27 mouse cellular contexts compared by ENCODE assay signal in genomic region chr13:99150626-99151025, GRCm38 (mm10). TPM values are rescaled to one million over a fixed set of nuclear protein-coding genes. Genes with fewer than 3 reads are reported as not detected.
DNase-seq lines count a peak whose midpoint lies in the region; ATAC-seq and TF ChIP-seq lines count a peak whose summit lies in the region.
"Had no signal": no experiment of that assay in that cellular context is flagged by ENCODE, and none has a peak within 500 bp of the region (broad histone marks: within the 10 kb centered on the region; RNA-seq: fewer than 3 reads in every experiment).

No protein-coding gene starts in this region.

- H3K4me3 ChIP-seq in hindbrain, embryonic 10.5 days, result no peak overlapping the region
- H3K4me3 ChIP-seq in hindbrain, embryonic 16.5 days (ENCODE audit: low read length), result no peak overlapping the region
- no peak overlapping the region for H3K4me3 ChIP-seq in lung, postnatal 0 days (ENCODE audit: low read depth, low read length)
- H3K4me3 ChIP-seq in intestine, postnatal 0 days (ENCODE audit: low read depth, low read length), result no peak overlapping the region
- H3K4me3 ChIP-seq: embryonic facial prominence, embryonic 13.5 days; erythroblast, embryonic 14.5 days; forebrain, embryonic 15.5 days; heart, embryonic 13.5 days; hindbrain, embryonic 13.5 days; kidney, embryonic 15.5 days; limb, embryonic 13.5 days; liver, embryonic 12.5 days; lung, embryonic 15.5 days; midbrain, embryonic 12.5 days had no signal

- DNase-seq in hindbrain, embryonic 10.5 days (ENCODE audit: low spot score), result no peak
- peak; percentile 33 for DNase-seq in lung, postnatal 0 days (ENCODE audit: low spot score)
- DNase-seq in lung, adult 18-20 months, result no peak
- peak; percentile 10 for DNase-seq in 3134 (ENCODE audit: extremely low read depth, insufficient read length, low spot score)
- no peak for DNase-seq in gastrocnemius, postnatal 25 days
- DNase-seq: adrenal gland, postnatal 14 days; cerebellum, adult 8-10 months; cerebellum, postnatal 36 days; gastrocnemius, postnatal 10 days; heart, adult 18-20 months; heart, postnatal 14 days; kidney, postnatal 36 days; layer of hippocampus, postnatal 36 days; thymus, postnatal 14 days had no signal

- no peaks in the 10 kb centered on the region; the same call in 1 of the 2 replicates for H3K9me3 ChIP-seq in hindbrain, embryonic 10.5 days
- H3K9me3 ChIP-seq in hindbrain, embryonic 16.5 days (ENCODE audit: control insufficient read depth, low read length), result no peaks in the 10 kb centered on the region
- H3K9me3 ChIP-seq in lung, postnatal 0 days (ENCODE audit: low read length), result no peaks in the 10 kb centered on the region
- H3K9me3 ChIP-seq in intestine, postnatal 0 days (ENCODE audit: control insufficient read depth), result no peaks in the 10 kb centered on the region
- H3K9me3 ChIP-seq: embryonic facial prominence, embryonic 13.5 days; forebrain, embryonic 15.5 days; heart, embryonic 13.5 days; hindbrain, embryonic 13.5 days; kidney, embryonic 15.5 days; limb, embryonic 13.5 days; liver, embryonic 12.5 days; lung, embryonic 15.5 days had no signal

- TF ChIP-seq EP300 in lung, postnatal 0 days (IDR thresholded peaks at IDR 0.05), result no peak

- 75% methylated on average over 6 of the region's 6 CpGs for WGBS in hindbrain, embryonic 10.5 days
- WGBS in hindbrain, embryonic 16.5 days, result 68% methylated on average over 6 of the region's 6 CpGs
- WGBS in lung, postnatal 0 days, result 56% methylated on average over 6 of the region's 6 CpGs
- 53% methylated on average over 6 of the region's 6 CpGs for WGBS in intestine, postnatal 0 days

- H3K4me2 ChIP-seq in hindbrain, embryonic 16.5 days (ENCODE audit: low read length), result no peak overlapping the region
- no peak overlapping the region for H3K4me2 ChIP-seq in lung, postnatal 0 days (replicated peaks; ENCODE audit: low read depth, low read length)
- no peak overlapping the region for H3K4me2 ChIP-seq in intestine, postnatal 0 days (replicated peaks; ENCODE audit: low read depth)
- H3K4me2 ChIP-seq: embryonic facial prominence, embryonic 13.5 days; forebrain, embryonic 15.5 days; heart, embryonic 13.5 days; hindbrain, embryonic 13.5 days; kidney, embryonic 15.5 days; limb, embryonic 13.5 days; liver, embryonic 12.5 days; lung, embryonic 15.5 days; midbrain, embryonic 12.5 days had no signal

- H3K27me3 ChIP-seq in hindbrain, embryonic 10.5 days (ENCODE audit: insufficient read depth, poor library complexity, severe bottlenecking), result peaks cover 17% of the 10 kb centered on the region; the same call in 1 of the 2 replicates
- H3K27me3 ChIP-seq in hindbrain, embryonic 16.5 days (replicated peaks; ENCODE audit: control insufficient read depth, insufficient read depth, low read length), result 0 out of 2 replicates have a peak, but pooled peaks cover 3% of the 10 kb centered on the region
- no peaks in the 10 kb centered on the region for H3K27me3 ChIP-seq in lung, postnatal 0 days (replicated peaks; ENCODE audit: insufficient read depth, low read length)
- no peaks in the 10 kb centered on the region for H3K27me3 ChIP-seq in intestine, postnatal 0 days (replicated peaks; ENCODE audit: control insufficient read depth, insufficient read depth, low read length)
- H3K27me3 ChIP-seq: forebrain, embryonic 15.5 days; hindbrain, embryonic 13.5 days had no signal

- no peak for ATAC-seq in hindbrain, embryonic 16.5 days
- peak; percentile 24; the same call in 1 of the 2 replicates for ATAC-seq in lung, postnatal 0 days
- 0 out of 2 replicates have a peak, but pooled peaks have one; percentile 34 for ATAC-seq in intestine, postnatal 0 days
- ATAC-seq: activated CD4-positive, CD25-positive, alpha-beta regulatory T cell, adult 4 months; forebrain, embryonic 15.5 days; liver, embryonic 12.5 days had no signal

- peak overlapping the region; percentile 87 for H3K27ac ChIP-seq in hindbrain, embryonic 10.5 days
- no peak overlapping the region for H3K27ac ChIP-seq in hindbrain, embryonic 16.5 days (ENCODE audit: low read depth, low read length)
- no peak overlapping the region for H3K27ac ChIP-seq in lung, postnatal 0 days (ENCODE audit: low read length)
- H3K27ac ChIP-seq in intestine, postnatal 0 days (ENCODE audit: low read depth, low read length), result no peak overlapping the region
- H3K27ac ChIP-seq: embryonic facial prominence, embryonic 13.5 days; forebrain, embryonic 15.5 days; heart, embryonic 13.5 days; hindbrain, embryonic 13.5 days; kidney, embryonic 15.5 days; limb, embryonic 13.5 days; liver, embryonic 12.5 days; lung, embryonic 15.5 days had no signal

- no peak overlapping the region for H3K9ac ChIP-seq in hindbrain, embryonic 16.5 days (ENCODE audit: low read depth, low read length)
- no peak overlapping the region for H3K9ac ChIP-seq in lung, postnatal 0 days (replicated peaks; ENCODE audit: low read depth)
- H3K9ac ChIP-seq in intestine, postnatal 0 days (ENCODE audit: low read depth, low read length), result no peak overlapping the region
- H3K9ac ChIP-seq: embryonic facial prominence, embryonic 13.5 days; forebrain, embryonic 15.5 days; heart, embryonic 13.5 days; hindbrain, embryonic 13.5 days; kidney, embryonic 15.5 days; limb, embryonic 13.5 days; liver, embryonic 12.5 days; lung, embryonic 15.5 days; midbrain, embryonic 12.5 days had no signal

- TF ChIP-seq CTCF in lung, postnatal 0 days (IDR thresholded peaks at IDR 0.05), result no peak
- no peak for TF ChIP-seq CTCF in intestine, postnatal 0 days (IDR thresholded peaks at IDR 0.05; ENCODE audit: low read depth)

- H3K36me3 ChIP-seq in hindbrain, embryonic 10.5 days, result no peaks in the 10 kb centered on the region
- H3K36me3 ChIP-seq in hindbrain, embryonic 16.5 days (ENCODE audit: control insufficient read depth, insufficient read depth, low read length), result no peaks in the 10 kb centered on the region
- no peaks in the 10 kb centered on the region for H3K36me3 ChIP-seq in lung, postnatal 0 days (ENCODE audit: insufficient read depth, low read length)
- no peaks in the 10 kb centered on the region for H3K36me3 ChIP-seq in intestine, postnatal 0 days (ENCODE audit: control insufficient read depth, insufficient read depth)
- H3K36me3 ChIP-seq: embryonic facial prominence, embryonic 13.5 days; forebrain, embryonic 15.5 days; heart, embryonic 13.5 days; hindbrain, embryonic 13.5 days; kidney, embryonic 15.5 days; limb, embryonic 13.5 days; liver, embryonic 12.5 days; lung, embryonic 15.5 days; midbrain, embryonic 12.5 days had no signal

- H3K4me1 ChIP-seq in hindbrain, embryonic 10.5 days (replicated peaks), result peaks cover 46% of the 10 kb centered on the region
- peaks cover 7% of the 10 kb centered on the region for H3K4me1 ChIP-seq in hindbrain, embryonic 16.5 days (ENCODE audit: control insufficient read depth, insufficient read depth, low read depth, low read length)
- H3K4me1 ChIP-seq in lung, postnatal 0 days (ENCODE audit: insufficient read depth, low read depth, low read length), result 0 out of 2 replicates have a peak, but pooled peaks cover 3% of the 10 kb centered on the region
- H3K4me1 ChIP-seq in intestine, postnatal 0 days (replicated peaks; ENCODE audit: control insufficient read depth, insufficient read depth, low read length), result no peaks in the 10 kb centered on the region
- H3K4me1 ChIP-seq: liver, embryonic 12.5 days had no signal

RNA-seq across cellular contexts. Expression of gene Zfp366, which starts 34.0 kb away (rescaled TPM):
- polyA plus RNA-seq in hindbrain, embryonic 10.5 days (2016; fragmentation: Nextera tagmentation; extraction: Ambion mirVana), result 0.43 and 0.45 TPM in 2 replicates
- 1.0 TPM in 2 replicates for polyA plus RNA-seq in hindbrain, embryonic 16.5 days (2015; fragmentation: Nextera tagmentation; extraction: Ambion mirVana)
- polyA plus RNA-seq in lung, postnatal 0 days (2015; fragmentation: Nextera tagmentation; extraction: Ambion mirVana), result 1.6 and 2.0 TPM in 2 replicates
- 0.38 and 0.39 TPM in 2 replicates for polyA plus RNA-seq in intestine, postnatal 0 days (2015; fragmentation: Nextera tagmentation; extraction: Ambion mirVana)
- 1 to 10 TPM; 3.4 to 3.9 TPM for total RNA-seq in gastrocnemius, postnatal 25 days (2021)
- polyA plus RNA-seq: activated CD4-positive, CD25-positive, alpha-beta regulatory T cell, adult 4 months; erythroblast, embryonic 14.5 days had no signal

Comparison
In these comparisons a context has a peak if more than half of its experiments do, and no peak if none do; other contexts are left out.
1. DNase-seq: peak in lung, postnatal 0 days (single experiment) and 3134 (single experiment); none in hindbrain, embryonic 10.5 days (single experiment), lung, adult 18-20 months (0 of 2) and gastrocnemius, postnatal 25 days (single experiment).